Mouse (Mus musculus): ENCODE results near the gene Sh3glb1. TPM values are rescaled to one million over a fixed set of nuclear protein-coding genes. Genes with fewer than 3 reads are reported as not detected.

Gene Sh3glb1
- polyA plus RNA-seq, 1 experiment: 469 TPM

- Histone ChIP-seq H3K36me3 (ENCODE audit: control insufficient read depth, insufficient read depth, low read length) (peaks cover 3% of the 10 kb centered on the region), H3K4me3 (ENCODE audit: control insufficient read depth, low read depth, low read length) (no peak overlapping the region), H3K27ac (ENCODE audit: control insufficient read depth, insufficient read depth, low read depth, low read length) (no peak overlapping the region), H3K27me3 (ENCODE audit: control insufficient read depth, insufficient read depth, low read length) (no peaks in the 10 kb centered on the region), H3K4me1 (ENCODE audit: control insufficient read depth, insufficient read depth, low read length) (peaks cover 2% of the 10 kb centered on the region; the same call in 1 of the 2 replicates)
- TF ChIP-seq CTCF (IDR thresholded peaks at IDR 0.05; ENCODE audit: control insufficient read depth, insufficient read depth, insufficient replicate concordance, low read depth, low read length): no peak
- TF ChIP-seq POLR2A (IDR thresholded peaks at IDR 0.05; ENCODE audit: control insufficient read depth, low read depth, low read length): no peak
Measured at GRCm38 (mm10) chr3:144711607-144712206, 8.4 kb downstream of the Sh3glb1 start.

GRCm38 (mm10) chr3:144708612-144709011 is 11.5 kb downstream of the Sh3glb1 start:
- Histone ChIP-seq H3K27me3 (ENCODE audit: control insufficient read depth, insufficient read depth, low read length) (no peaks in the 10 kb centered on the region), H3K4me3 (ENCODE audit: control insufficient read depth, low read depth, low read length) (no peak overlapping the region), H3K27ac (ENCODE audit: control insufficient read depth, insufficient read depth, low read depth, low read length) (no peak overlapping the region), H3K36me3 (ENCODE audit: control insufficient read depth, insufficient read depth, low read length) (peaks cover 3% of the 10 kb centered on the region), H3K4me1 (ENCODE audit: control insufficient read depth, insufficient read depth, low read length) (no peaks in the 10 kb centered on the region)
- no peak for TF ChIP-seq CTCF (IDR thresholded peaks at IDR 0.05; ENCODE audit: control insufficient read depth, insufficient read depth, insufficient replicate concordance, low read depth, low read length)
- TF ChIP-seq POLR2A (IDR thresholded peaks at IDR 0.05; ENCODE audit: control insufficient read depth, low read depth, low read length): no peak

- H3K27me3 ChIP-seq (ENCODE audit: control insufficient read depth, insufficient read depth, low read length): no peaks in the 10 kb centered on the region
- TF ChIP-seq POLR2A (IDR thresholded peaks at IDR 0.05; ENCODE audit: control insufficient read depth, low read depth, low read length) (no peak), CTCF (IDR thresholded peaks at IDR 0.05; ENCODE audit: control insufficient read depth, insufficient read depth, insufficient replicate concordance, low read depth, low read length) (no peak)
- H3K4me3 ChIP-seq (ENCODE audit: control insufficient read depth, low read depth, low read length): no peak overlapping the region
- H3K4me1 ChIP-seq (ENCODE audit: control insufficient read depth, insufficient read depth, low read length): no peaks in the 10 kb centered on the region
- no peak overlapping the region for H3K27ac ChIP-seq (ENCODE audit: control insufficient read depth, insufficient read depth, low read depth, low read length)
- H3K36me3 ChIP-seq (ENCODE audit: control insufficient read depth, insufficient read depth, low read length): peaks cover 2% of the 10 kb centered on the region
Measured at GRCm38 (mm10) chr3:144703959-144704358, 16.2 kb downstream of the Sh3glb1 start.

GRCm38 (mm10) chr3:144698790-144699433 is 21.2 kb downstream of the Sh3glb1 start:
- TF ChIP-seq POLR2A (IDR thresholded peaks at IDR 0.05; ENCODE audit: control insufficient read depth, low read depth, low read length): no peak
- no peak for TF ChIP-seq CTCF (IDR thresholded peaks at IDR 0.05; ENCODE audit: control insufficient read depth, insufficient read depth, insufficient replicate concordance, low read depth, low read length)
- Histone ChIP-seq H3K4me1 (ENCODE audit: control insufficient read depth, insufficient read depth, low read length) (no peaks in the 10 kb centered on the region), H3K4me3 (ENCODE audit: control insufficient read depth, low read depth, low read length) (no peak overlapping the region), H3K27ac (ENCODE audit: control insufficient read depth, insufficient read depth, low read depth, low read length) (no peak overlapping the region), H3K27me3 (ENCODE audit: control insufficient read depth, insufficient read depth, low read length) (no peaks in the 10 kb centered on the region), H3K36me3 (ENCODE audit: control insufficient read depth, insufficient read depth, low read length) (peaks cover 8% of the 10 kb centered on the region)

GRCm38 (mm10) chr3:144697942-144698341 is 22.2 kb downstream of the Sh3glb1 start:
- Histone ChIP-seq H3K27ac (ENCODE audit: control insufficient read depth, insufficient read depth, low read depth, low read length) (no peak overlapping the region), H3K4me1 (ENCODE audit: control insufficient read depth, insufficient read depth, low read length) (no peaks in the 10 kb centered on the region), H3K36me3 (ENCODE audit: control insufficient read depth, insufficient read depth, low read length) (peaks cover 8% of the 10 kb centered on the region), H3K4me3 (ENCODE audit: control insufficient read depth, low read depth, low read length) (no peak overlapping the region), H3K27me3 (ENCODE audit: control insufficient read depth, insufficient read depth, low read length) (no peaks in the 10 kb centered on the region)
- TF ChIP-seq CTCF (IDR thresholded peaks at IDR 0.05; ENCODE audit: control insufficient read depth, insufficient read depth, insufficient replicate concordance, low read depth, low read length): no peak
- no peak for TF ChIP-seq POLR2A (IDR thresholded peaks at IDR 0.05; ENCODE audit: control insufficient read depth, low read depth, low read length)

DNA sequence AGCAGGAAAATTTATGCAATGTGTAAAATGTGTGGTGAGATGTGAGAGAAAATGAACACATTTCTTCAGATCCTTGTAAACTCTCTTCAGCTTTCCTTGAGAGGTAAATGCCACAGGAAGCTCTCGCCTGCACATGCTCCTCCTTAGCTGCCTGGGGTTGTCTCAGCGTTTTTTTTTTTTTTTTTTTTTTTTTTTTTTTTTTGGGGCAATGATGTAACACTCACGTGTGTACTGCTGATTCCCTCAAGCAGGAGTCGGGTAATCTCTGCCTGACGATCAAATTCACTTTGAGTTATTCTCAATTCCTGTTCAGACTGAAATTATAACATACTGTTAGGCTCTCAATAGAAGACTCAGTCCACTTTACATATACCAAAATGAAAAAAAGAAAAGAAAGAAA is 23.0 kb downstream of the Sh3glb1 start:
- Histone ChIP-seq H3K4me3 (ENCODE audit: control insufficient read depth, low read depth, low read length) (no peak overlapping the region), H3K4me1 (ENCODE audit: control insufficient read depth, insufficient read depth, low read length) (no peaks in the 10 kb centered on the region), H3K36me3 (ENCODE audit: control insufficient read depth, insufficient read depth, low read length) (peaks cover 8% of the 10 kb centered on the region), H3K27me3 (ENCODE audit: control insufficient read depth, insufficient read depth, low read length) (no peaks in the 10 kb centered on the region), H3K27ac (ENCODE audit: control insufficient read depth, insufficient read depth, low read depth, low read length) (no peak overlapping the region)
- TF ChIP-seq POLR2A (IDR thresholded peaks at IDR 0.05; ENCODE audit: control insufficient read depth, low read depth, low read length) (no peak), CTCF (IDR thresholded peaks at IDR 0.05; ENCODE audit: control insufficient read depth, insufficient read depth, insufficient replicate concordance, low read depth, low read length) (no peak)

DNA sequence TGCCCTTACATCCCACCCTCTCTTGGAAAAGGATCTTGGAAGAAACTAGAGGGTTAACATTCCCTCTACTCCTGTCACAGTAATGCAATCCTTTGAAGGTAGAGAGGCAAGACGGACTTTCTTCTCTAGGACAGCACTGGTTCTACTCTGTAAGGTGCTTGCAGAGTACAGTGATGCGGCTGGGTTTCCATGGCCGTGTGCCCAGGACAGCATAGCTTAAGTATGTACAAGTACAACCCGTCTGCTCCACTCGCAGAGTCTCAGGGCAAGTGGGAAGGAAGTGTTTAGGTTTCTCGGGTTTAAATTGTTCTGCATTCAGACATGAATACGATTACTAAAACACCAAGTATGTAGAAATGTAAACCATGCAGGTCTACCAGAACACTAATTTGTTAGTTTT is 25.2 kb downstream of the Sh3glb1 start:
- no peak for TF ChIP-seq CTCF (IDR thresholded peaks at IDR 0.05; ENCODE audit: control insufficient read depth, insufficient read depth, insufficient replicate concordance, low read depth, low read length)
- no peak for TF ChIP-seq POLR2A (IDR thresholded peaks at IDR 0.05; ENCODE audit: control insufficient read depth, low read depth, low read length)
- Histone ChIP-seq H3K27ac (ENCODE audit: control insufficient read depth, insufficient read depth, low read depth, low read length) (no peak overlapping the region), H3K27me3 (ENCODE audit: control insufficient read depth, insufficient read depth, low read length) (no peaks in the 10 kb centered on the region), H3K4me3 (ENCODE audit: control insufficient read depth, low read depth, low read length) (no peak overlapping the region), H3K36me3 (ENCODE audit: control insufficient read depth, insufficient read depth, low read length) (peaks cover 8% of the 10 kb centered on the region), H3K4me1 (ENCODE audit: control insufficient read depth, insufficient read depth, low read length) (no peaks in the 10 kb centered on the region)
